Mouse (Mus musculus) ES-Bruce4 (cell line): ENCODE results near the gene Gm20683. TPM values are rescaled to one million over a fixed set of nuclear protein-coding genes. Genes with fewer than 3 reads are reported as not detected.
A peak's percentile ranks its signal among the peaks of the same experiment; 100 is the strongest.

Experiments
- H3K27ac ChIP-seq: 2 replicates; pipeline ENCODE4 v1.5.1; 2012; ENCODE audit warnings: low read length, inconsistent platforms; ENCODE audit not compliant: insufficient read depth
- H3K27me3 ChIP-seq: 2 replicates; pipeline ENCODE4 v1.6.1; 2012; ENCODE audit warnings: mild to moderate bottlenecking, low read length, inconsistent platforms; ENCODE audit not compliant: control insufficient read depth, poor library complexity, insufficient read depth, severe bottlenecking
- H3K36me3 ChIP-seq: 2 replicates; pipeline ENCODE4 v1.6.1; 2012; ENCODE audit warnings: inconsistent platforms, mild to moderate bottlenecking, low read length, moderate library complexity; ENCODE audit not compliant: control insufficient read depth, poor library complexity, insufficient read depth, severe bottlenecking
- H3K4me1 ChIP-seq: one replicate; pipeline ENCODE4 v1.8.1; 2011; ENCODE audit warnings: low read length; ENCODE audit not compliant: control insufficient read depth, insufficient read depth
- H3K4me3 ChIP-seq: 2 replicates; pipeline ENCODE4 v1.5.1; 2011; ENCODE audit warnings: low read depth, mild to moderate bottlenecking, low read length
- H3K9ac ChIP-seq: 2 replicates; pipeline ENCODE4 v1.6.1; 2012; ENCODE audit warnings: low read depth, mild to moderate bottlenecking, inconsistent platforms; ENCODE audit not compliant: poor library complexity, severe bottlenecking
- H3K9me3 ChIP-seq: replicated peaks from 2 replicates; pipeline ENCODE4 v1.6.1; 2012; ENCODE audit warnings: mild to moderate bottlenecking, low read length, inconsistent platforms; ENCODE audit not compliant: control insufficient read depth, poor library complexity, insufficient read depth, severe bottlenecking
- CTCF ChIP-seq: IDR thresholded peaks from one replicate; pipeline ENCODE4 v1.8.1; 2011; ENCODE audit warnings: low read depth, low read length
- EP300 ChIP-seq: IDR thresholded peaks from 2 replicates; pipeline ENCODE4 v1.6.1; 2011; ENCODE audit warnings: low read depth, low read length; ENCODE audit not compliant: insufficient read depth
- POLR2A ChIP-seq: IDR thresholded peaks from one replicate; pipeline ENCODE4 v1.8.1; 2011; ENCODE audit warnings: low read length; ENCODE audit not compliant: insufficient read depth
- polyA plus RNA-seq: library from polyadenylated mRNA; stranded (reverse); fragments of >200 nt; gene quantifications from 2 replicates; pipeline ENCODE4 v1.2.4, GENCODE M21; 2011; ENCODE audit warnings: low read depth; ENCODE audit not compliant: missing spikeins, insufficient read depth, insufficient read length

Gene Gm20683
- polyA plus RNA-seq, 1 experiment: 1.4 TPM

DNA sequence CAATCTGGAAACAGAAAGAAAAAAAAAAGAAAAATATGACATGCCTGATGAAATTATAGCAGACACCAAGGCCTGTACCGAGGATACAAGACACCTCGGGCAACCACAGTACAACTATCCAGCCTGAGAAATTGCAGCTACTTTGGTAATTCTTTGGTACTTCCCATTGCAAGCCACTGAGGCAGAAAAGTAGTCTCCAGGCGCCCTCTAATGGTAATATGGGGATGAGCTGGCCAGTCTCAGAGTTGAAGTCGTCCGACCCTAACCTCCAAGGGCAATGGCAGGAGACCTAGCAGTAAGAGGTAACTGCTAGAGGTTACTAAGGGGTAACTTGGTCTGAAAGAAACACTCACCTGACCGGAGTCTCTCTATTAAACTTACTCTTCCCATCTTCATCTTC lies 40.5 kb downstream of the Gm20683 start:
- TF ChIP-seq CTCF (peak; percentile 68), POLR2A (no peak)
- H3K4me3 ChIP-seq: no peak overlapping the region
- no peaks in the 10 kb centered on the region for H3K9me3 ChIP-seq
- no peaks in the 10 kb centered on the region for H3K36me3 ChIP-seq
- no peaks in the 10 kb centered on the region for H3K27me3 ChIP-seq
- H3K9ac ChIP-seq: no peak overlapping the region
- no peak overlapping the region for H3K27ac ChIP-seq
- no peaks in the 10 kb centered on the region for H3K4me1 ChIP-seq

DNA sequence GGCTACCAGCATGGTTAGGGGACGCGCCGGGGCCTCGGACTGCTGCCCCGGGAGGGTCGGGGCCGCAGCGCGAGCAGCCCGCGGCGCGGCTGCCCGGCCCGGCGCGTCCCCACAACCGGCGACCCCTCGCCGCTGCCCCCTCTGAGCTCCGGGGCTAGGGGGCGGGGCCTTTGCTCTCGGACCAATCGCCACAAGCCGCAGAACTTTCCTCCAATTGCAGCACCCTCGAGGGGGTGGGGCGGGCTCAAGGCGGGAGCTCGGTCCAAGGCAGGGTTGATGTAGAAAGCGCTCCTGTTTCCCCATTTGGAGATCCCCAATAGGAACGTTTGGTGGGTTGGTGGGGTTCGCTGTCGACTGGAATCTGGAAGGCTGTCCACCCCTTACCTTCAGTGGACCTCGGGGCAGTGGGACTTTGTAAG lies 44.6 kb downstream of the Gm20683 start, which contains the start of gene Metrn:
TSS of gene Metrn (minus strand) at position 186 of the 419 bp plus-strand sequence.
- Histone ChIP-seq H3K4me1 (peaks cover 4% of the 10 kb centered on the region), H3K9me3 (no peaks in the 10 kb centered on the region), H3K27me3 (no peaks in the 10 kb centered on the region), H3K9ac (peak within 1 kb of the TSS; percentile 81), H3K4me3 (peak within 1 kb of the TSS; percentile 76), H3K36me3 (no peaks in the 10 kb centered on the region), H3K27ac (peak within 1 kb of the TSS; percentile 23; the same call in 1 of the 2 replicates)
- TF ChIP-seq POLR2A (peak; percentile 54), CTCF (no peak), EP300 (no peak)

DNA sequence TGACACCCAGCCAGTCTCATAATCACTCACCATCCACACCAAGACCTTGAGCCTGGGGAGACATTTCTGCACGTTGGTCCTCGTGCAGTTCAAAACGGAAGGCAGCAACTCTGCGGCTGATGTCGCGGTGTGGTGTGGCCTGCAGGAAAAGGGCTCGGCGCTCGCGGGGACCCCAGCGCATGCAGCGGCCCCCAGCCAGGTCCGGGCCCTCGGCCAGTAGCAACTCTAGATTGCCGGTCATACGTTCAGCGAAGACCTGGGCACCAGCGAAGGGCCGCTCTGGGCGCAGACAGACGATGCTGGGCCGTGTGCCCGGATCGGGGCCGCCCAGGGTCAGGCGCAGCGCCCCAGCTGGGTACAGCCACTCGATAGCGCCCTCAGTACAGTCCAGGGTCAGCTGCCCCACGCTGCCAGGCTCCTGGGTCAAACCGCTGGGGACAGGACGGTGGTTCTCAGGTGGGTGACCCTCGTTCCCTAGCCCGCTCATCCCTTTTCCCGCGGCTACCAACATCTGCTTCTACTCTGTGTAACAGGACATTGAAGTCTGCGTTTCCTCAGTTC lies 45.3 kb downstream of the Gm20683 start:
- peaks cover 4% of the 10 kb centered on the region for H3K4me1 ChIP-seq

DNA sequence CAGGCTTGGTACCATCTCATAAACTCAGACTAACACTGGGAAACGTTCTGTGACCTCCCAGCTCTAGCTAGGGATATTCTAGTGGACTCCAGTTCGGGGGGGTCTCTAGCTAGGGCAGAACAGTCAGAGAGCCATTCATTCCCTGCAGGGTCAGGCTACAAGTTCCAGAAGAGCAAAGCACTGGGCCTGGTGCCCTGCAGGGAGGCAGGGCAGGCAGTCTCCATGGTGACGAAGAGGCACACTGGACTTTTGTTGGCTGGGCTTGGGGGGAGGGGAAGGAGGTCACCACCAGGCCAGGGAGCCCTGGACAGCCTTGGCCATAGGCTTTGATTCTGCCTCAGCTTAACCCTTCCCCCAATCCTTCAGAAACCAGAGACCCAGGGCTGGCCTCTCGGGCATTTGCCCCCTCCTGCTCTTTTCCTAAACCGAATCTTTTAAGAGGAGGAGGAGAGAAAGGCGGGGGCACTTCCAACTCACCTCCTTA lies 45.9 kb downstream of the Gm20683 start, which contains the start of gene AC134908.4:
TSS of gene AC134908.4 (minus strand) at position 51 of the 484 bp plus-strand sequence.
- Histone ChIP-seq H3K27me3 (no peaks in the 10 kb centered on the region), H3K4me3 (peak within 1 kb of the TSS; percentile 76), H3K9me3 (no peaks in the 10 kb centered on the region), H3K27ac (no peak within 1 kb of the TSS), H3K4me1 (peaks cover 4% of the 10 kb centered on the region), H3K9ac (peak within 1 kb of the TSS; percentile 81), H3K36me3 (no peaks in the 10 kb centered on the region)
- TF ChIP-seq EP300 (no peak), CTCF (no peak), POLR2A (no peak)

More for the DNA sequence above, 45.3 kb downstream of the Gm20683 start:
- Histone ChIP-seq H3K27me3 (no peaks in the 10 kb centered on the region), H3K9ac (peak overlapping the region; percentile 81), H3K36me3 (no peaks in the 10 kb centered on the region), H3K4me3 (peak overlapping the region; percentile 76), H3K9me3 (no peaks in the 10 kb centered on the region), H3K27ac (no peak overlapping the region)
- TF ChIP-seq CTCF (no peak), EP300 (no peak), POLR2A (no peak)

DNA sequence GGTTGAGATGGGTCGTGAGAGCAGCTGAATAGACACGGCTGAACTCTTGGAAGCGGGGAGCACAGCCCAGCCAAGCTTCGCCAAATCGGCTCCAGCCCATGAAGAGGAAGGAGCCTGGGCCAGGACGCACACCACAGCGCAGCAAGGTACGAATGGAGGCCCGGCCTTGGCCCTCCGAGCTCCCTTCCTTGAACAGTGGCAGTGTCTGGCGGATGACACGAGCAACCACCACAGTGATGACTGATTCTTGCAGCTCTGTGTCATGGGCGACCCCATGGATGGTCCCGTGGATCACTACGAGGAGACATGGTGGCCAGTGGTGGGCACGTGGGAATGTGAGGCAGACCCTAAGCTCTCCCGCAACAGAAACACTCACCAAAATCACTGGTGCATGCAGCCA lies 46.6 kb downstream of the Gm20683 start:
- Histone ChIP-seq H3K36me3 (no peaks in the 10 kb centered on the region), H3K27me3 (no peaks in the 10 kb centered on the region), H3K4me1 (peaks cover 4% of the 10 kb centered on the region), H3K9me3 (no peaks in the 10 kb centered on the region), H3K4me3 (no peak overlapping the region), H3K27ac (no peak overlapping the region), H3K9ac (no peak overlapping the region)
- no peak for TF ChIP-seq CTCF
- TF ChIP-seq EP300: no peak
- no peak for TF ChIP-seq POLR2A

DNA sequence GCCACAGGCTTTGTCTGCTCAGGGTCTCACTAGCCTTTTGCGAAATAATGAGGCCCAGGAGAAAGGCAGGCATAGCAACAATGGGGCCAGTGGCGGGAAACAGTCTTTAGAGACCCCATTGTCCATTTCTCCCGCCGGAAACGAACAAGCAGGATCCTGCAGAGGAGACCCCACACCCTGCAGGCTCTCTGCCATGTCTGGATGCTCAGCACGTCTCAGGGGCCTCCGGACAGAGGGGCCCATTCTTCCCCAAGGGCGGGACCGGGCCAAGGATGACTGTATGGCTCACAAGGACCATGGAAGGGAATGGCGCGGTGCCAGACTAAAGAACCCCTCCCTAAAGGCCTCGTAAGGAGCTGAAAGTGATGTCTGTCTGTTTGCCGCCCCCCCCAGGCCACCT lies 47.4 kb downstream of the Gm20683 start:
- Histone ChIP-seq H3K4me3 (no peak overlapping the region), H3K9ac (no peak overlapping the region), H3K27ac (no peak overlapping the region), H3K27me3 (no peaks in the 10 kb centered on the region), H3K9me3 (no peaks in the 10 kb centered on the region), H3K36me3 (no peaks in the 10 kb centered on the region), H3K4me1 (peaks cover 4% of the 10 kb centered on the region)
- TF ChIP-seq EP300 (no peak), CTCF (no peak), POLR2A (no peak)
